Mouse (Mus musculus) MEL (cell line): ENCODE results near the gene Med23. TPM values are rescaled to one million over a fixed set of nuclear protein-coding genes. Genes with fewer than 3 reads are reported as not detected.

Experiments
- DNase-seq: peaks from one replicate; pipeline ENCODE4 v3.0.0; 2011; ENCODE audit warnings: low read depth, low spot score
- H3K27ac ChIP-seq: 2 replicates; pipeline ENCODE4 v1.5.1; 2012; ENCODE audit warnings: low read depth, mild to moderate bottlenecking, control low read depth, low read length, moderate library complexity; ENCODE audit not compliant: control insufficient read depth
- H3K27me3 ChIP-seq, 2 experiments: fragments of 150-350 bp in 1 of 2; sonication (generic) in 1 of 2; 2 replicates each; pipeline ENCODE4 v1.6.1; 2012; ENCODE audit warnings: low read length in 2 of 2, mild to moderate bottlenecking in 2 of 2, improper control_type of control experiment in 1 of 2, moderate library complexity in 1 of 2; ENCODE audit not compliant: insufficient read depth in 2 of 2, control insufficient read depth in 1 of 2
- H3K36me3 ChIP-seq, 2 experiments: 2 replicates each; pipeline ENCODE4 v1.6.1; 2012 to 2014; ENCODE audit warnings: low read length in 2 of 2, improper control_type of control experiment in 1 of 2, inconsistent platforms in 1 of 2, mild to moderate bottlenecking in 1 of 2; ENCODE audit not compliant: insufficient read depth in 2 of 2, control insufficient read depth in 1 of 2
- H3K4me1 ChIP-seq, 2 experiments: fragments of 150-350 bp in 1 of 2; sonication (generic) in 1 of 2; 2 replicates each; pipeline ENCODE4 v1.6.1; 2012; ENCODE audit warnings: low read length in 2 of 2, improper control_type of control experiment in 1 of 2, mild to moderate bottlenecking in 1 of 2; ENCODE audit not compliant: insufficient read depth in 2 of 2, control insufficient read depth in 1 of 2
- H3K4me3 ChIP-seq, 2 experiments: fragments of 150-350 bp in 1 of 2; sonication (generic) in 1 of 2; 2 replicates each; pipeline ENCODE4 v1.5.1; 2012; ENCODE audit warnings: low read depth in 2 of 2, low read length in 2 of 2, mild to moderate bottlenecking in 2 of 2, moderate library complexity in 2 of 2, control low read depth in 1 of 2, improper control_type of control experiment in 1 of 2; ENCODE audit not compliant: control insufficient read depth in 1 of 2, insufficient read depth in 1 of 2
- H3K79me2 ChIP-seq: 2 replicates; pipeline ENCODE4 v1.6.1; 2012; ENCODE audit warnings: mild to moderate bottlenecking, low read length, moderate library complexity; ENCODE audit not compliant: control insufficient read depth, poor library complexity, insufficient read depth
- H3K9ac ChIP-seq: 2 replicates; pipeline ENCODE4 v1.6.1; 2012; ENCODE audit warnings: low read depth, mild to moderate bottlenecking, control low read depth, low read length, moderate library complexity; ENCODE audit not compliant: control insufficient read depth, poor library complexity, severe bottlenecking
- H3K9me3 ChIP-seq: fragments of 150-350 bp; sonication (generic); replicated peaks from 2 replicates; pipeline ENCODE4 v1.6.1; 2012; ENCODE audit warnings: mild to moderate bottlenecking, low read length, improper control_type of control experiment, moderate library complexity; ENCODE audit not compliant: insufficient read depth
- BHLHE40 ChIP-seq: IDR thresholded peaks from 2 replicates; pipeline ENCODE4 v1.6.1; 2012; ENCODE audit warnings: low read depth, mild to moderate bottlenecking, inconsistent platforms, low read length, improper control_type of control experiment, borderline replicate concordance
- CHD1 ChIP-seq: IDR thresholded peaks from 2 replicates; pipeline ENCODE4 v1.6.1; 2012; ENCODE audit warnings: low read depth, mild to moderate bottlenecking, inconsistent platforms, low read length, improper control_type of control experiment
- CHD2 ChIP-seq: IDR thresholded peaks from 2 replicates; pipeline ENCODE4 v1.6.1; 2011; ENCODE audit warnings: low read length, improper control_type of control experiment
- CTCF ChIP-seq, 3 experiments: IDR thresholded peaks in 2 of 3; conservative IDR thresholded peaks in 1 of 3; 2 replicates each; pipeline ENCODE4 v1.5.1; 2011 to 2012; ENCODE audit warnings: low read length in 3 of 3, low read depth in 2 of 3, mild to moderate bottlenecking in 2 of 3, improper control_type of control experiment in 1 of 3, inconsistent platforms in 1 of 3, mixed read lengths in 1 of 3, moderate library complexity in 1 of 3; ENCODE audit not compliant: control insufficient read depth in 1 of 3, insufficient read depth in 1 of 3, poor library complexity in 1 of 3, severe bottlenecking in 1 of 3
- E2F4 ChIP-seq: IDR thresholded peaks from 2 replicates; pipeline ENCODE4 v1.6.1; 2011; ENCODE audit warnings: low read depth, low read length, improper control_type of control experiment, borderline replicate concordance
- ELF1 ChIP-seq: IDR thresholded peaks from 2 replicates; pipeline ENCODE4 v1.6.1; 2014; ENCODE audit warnings: low read depth, mild to moderate bottlenecking, inconsistent platforms, low read length, improper control_type of control experiment, moderate library complexity
- EP300 ChIP-seq, 2 experiments: IDR thresholded peaks; 2 replicates each; pipeline ENCODE4 v1.6.1; 2011; ENCODE audit warnings: improper control_type of control experiment in 2 of 2, low read length in 2 of 2, low read depth in 1 of 2, mild to moderate bottlenecking in 1 of 2
- ETS1 ChIP-seq: IDR thresholded peaks from 2 replicates; pipeline ENCODE4 v1.6.1; 2012; ENCODE audit warnings: low read depth, mild to moderate bottlenecking, inconsistent platforms, low read length, improper control_type of control experiment, moderate library complexity
- GABPA ChIP-seq: IDR thresholded peaks from 2 replicates; pipeline ENCODE4 v1.6.1; 2012; ENCODE audit warnings: low read depth, mild to moderate bottlenecking, inconsistent platforms, low read length, improper control_type of control experiment, moderate library complexity
- GATA1 ChIP-seq: IDR thresholded peaks from 2 replicates; pipeline ENCODE4 v1.6.1; 2011; ENCODE audit warnings: low read depth, low read length, improper control_type of control experiment
- JUND ChIP-seq: IDR thresholded peaks from 2 replicates; pipeline ENCODE4 v1.6.1; 2011; ENCODE audit warnings: low read depth, mild to moderate bottlenecking, improper control_type of control experiment, low read length
- KAT2A ChIP-seq: conservative IDR thresholded peaks from 2 replicates; pipeline ENCODE4 v1.6.1; 2012; ENCODE audit warnings: low read depth, low read length, improper control_type of control experiment, inconsistent platforms
- MAFK ChIP-seq: IDR thresholded peaks from 2 replicates; pipeline ENCODE4 v1.6.1; 2011; ENCODE audit warnings: low read depth, mild to moderate bottlenecking, low read length, improper control_type of control experiment, borderline replicate concordance
- MAX ChIP-seq: IDR thresholded peaks from 2 replicates; pipeline ENCODE4 v1.6.1; 2011; ENCODE audit warnings: low read length, improper control_type of control experiment
- MAZ ChIP-seq: IDR thresholded peaks from 2 replicates; pipeline ENCODE4 v1.6.1; 2012; ENCODE audit warnings: low read depth, mild to moderate bottlenecking, inconsistent platforms, low read length, improper control_type of control experiment
- MEF2A ChIP-seq: IDR thresholded peaks from 2 replicates; pipeline ENCODE4 v1.6.1; 2014; ENCODE audit warnings: low read depth, mild to moderate bottlenecking, inconsistent platforms, low read length, improper control_type of control experiment; ENCODE audit not compliant: poor library complexity, insufficient replicate concordance, severe bottlenecking; ENCODE audit errors: extremely low read depth
- MXI1 ChIP-seq: IDR thresholded peaks from 2 replicates; pipeline ENCODE4 v1.6.1; 2011; ENCODE audit warnings: mild to moderate bottlenecking, low read depth, low read length, improper control_type of control experiment
- MYB ChIP-seq: IDR thresholded peaks from 2 replicates; pipeline ENCODE4 v1.6.1; 2011; ENCODE audit warnings: mild to moderate bottlenecking, low read depth, low read length, improper control_type of control experiment
- MYC ChIP-seq: IDR thresholded peaks from 2 replicates; pipeline ENCODE4 v1.6.1; 2011; ENCODE audit warnings: low read depth, mild to moderate bottlenecking, low read length, improper control_type of control experiment, moderate library complexity
- NELFE ChIP-seq: IDR thresholded peaks from 2 replicates; pipeline ENCODE4 v1.6.1; 2011; ENCODE audit warnings: low read depth, low read length, improper control_type of control experiment
- NRF1 ChIP-seq: IDR thresholded peaks from 2 replicates; pipeline ENCODE4 v1.6.1; 2014; ENCODE audit warnings: low read depth, mild to moderate bottlenecking, inconsistent platforms, low read length, improper control_type of control experiment, moderate library complexity; ENCODE audit not compliant: poor library complexity, insufficient read depth, severe bottlenecking
- POLR2A ChIP-seq, 2 experiments: IDR thresholded peaks; 2 replicates each; pipeline ENCODE4 v1.6.1; 2011 to 2012; ENCODE audit warnings: low read length in 2 of 2, mild to moderate bottlenecking in 2 of 2, control low read depth in 1 of 2, improper control_type of control experiment in 1 of 2, low read depth in 1 of 2, moderate library complexity in 1 of 2; ENCODE audit not compliant: control insufficient read depth in 1 of 2, insufficient read depth in 1 of 2, poor library complexity in 1 of 2
- POLR2AphosphoS2 ChIP-seq: IDR thresholded peaks from 2 replicates; pipeline ENCODE4 v1.6.1; 2011; ENCODE audit warnings: low read length, improper control_type of control experiment
- POLR2AphosphoS5 ChIP-seq: IDR thresholded peaks from 2 replicates; pipeline ENCODE4 v1.6.1; 2012; ENCODE audit warnings: low read depth, borderline replicate concordance, mild to moderate bottlenecking, inconsistent platforms, low read length, moderate library complexity, mixed read lengths
- RAD21 ChIP-seq: IDR thresholded peaks from 2 replicates; pipeline ENCODE4 v1.6.1; 2011; ENCODE audit warnings: mild to moderate bottlenecking, low read depth, low read length, improper control_type of control experiment
- SIN3A ChIP-seq: IDR thresholded peaks from 2 replicates; pipeline ENCODE4 v1.6.1; 2012; ENCODE audit warnings: low read length, improper control_type of control experiment, inconsistent platforms
- SMC3 ChIP-seq: IDR thresholded peaks from 2 replicates; pipeline ENCODE4 v1.6.1; 2011; ENCODE audit warnings: low read depth, low read length, improper control_type of control experiment
- TAL1 ChIP-seq: IDR thresholded peaks from 2 replicates; pipeline ENCODE4 v1.6.1; 2012; ENCODE audit warnings: mild to moderate bottlenecking, inconsistent platforms, low read length, moderate library complexity, mixed read lengths
- TBP ChIP-seq: IDR thresholded peaks from 2 replicates; pipeline ENCODE4 v1.8.0; 2011; ENCODE audit warnings: low read depth, low read length, improper control_type of control experiment
- TCF12 ChIP-seq: IDR thresholded peaks from 2 replicates; pipeline ENCODE4 v1.6.1; 2014; ENCODE audit warnings: low read depth, mild to moderate bottlenecking, inconsistent platforms, low read length, improper control_type of control experiment, moderate library complexity
- UBTF ChIP-seq: IDR thresholded peaks from 2 replicates; pipeline ENCODE4 v1.6.1; 2012; ENCODE audit warnings: low read depth, mild to moderate bottlenecking, inconsistent platforms, low read length, improper control_type of control experiment, moderate library complexity, borderline replicate concordance; ENCODE audit not compliant: insufficient read depth
- USF1 ChIP-seq: IDR thresholded peaks from 2 replicates; pipeline ENCODE4 v1.6.1; 2014; ENCODE audit warnings: low read depth, mild to moderate bottlenecking, inconsistent platforms, low read length, improper control_type of control experiment, moderate library complexity
- USF2 ChIP-seq, 2 experiments: IDR thresholded peaks; 2 replicates each; pipeline ENCODE4 v1.6.1; 2011 to 2012; ENCODE audit warnings: improper control_type of control experiment in 2 of 2, low read length in 2 of 2, borderline replicate concordance in 1 of 2, inconsistent platforms in 1 of 2, low read depth in 1 of 2, mild to moderate bottlenecking in 1 of 2; ENCODE audit not compliant: insufficient read depth in 1 of 2
- ZC3H11A ChIP-seq: IDR thresholded peaks from 2 replicates; pipeline ENCODE4 v1.6.1; 2012; ENCODE audit warnings: low read depth, mild to moderate bottlenecking, inconsistent platforms, low read length, improper control_type of control experiment
- ZKSCAN1 ChIP-seq: IDR thresholded peaks from 2 replicates; pipeline ENCODE4 v1.6.1; 2012; ENCODE audit warnings: low read depth, mild to moderate bottlenecking, inconsistent platforms, low read length, improper control_type of control experiment, moderate library complexity
- ZMIZ1 ChIP-seq: IDR thresholded peaks from 2 replicates; pipeline ENCODE4 v1.6.1; 2012; ENCODE audit warnings: low read depth, mild to moderate bottlenecking, inconsistent platforms, low read length, improper control_type of control experiment, moderate library complexity
- ZNF384 ChIP-seq: IDR thresholded peaks from 2 replicates; pipeline ENCODE4 v1.6.1; 2012; ENCODE audit warnings: low read depth, mild to moderate bottlenecking, inconsistent platforms, low read length, improper control_type of control experiment
- polyA plus RNA-seq, 2 experiments: library from polyadenylated mRNA; stranded (reverse) in 1 of 2; unstranded in 1 of 2; fragments of >175 nt in 1 of 2; fragments of >200 nt in 1 of 2; gene quantifications; 2 replicates each; pipeline versions ENCODE4 v1.2.1 to v1.2.4; 2012; ENCODE audit warnings: low replicate concordance in 2 of 2, low read depth in 1 of 2; ENCODE audit not compliant: insufficient read length in 2 of 2, insufficient read depth in 1 of 2, missing spikeins in 1 of 2
- total RNA-seq: library from RNA; depleted of rRNA; stranded (reverse); fragments of 300-350 nt; gene quantifications from 2 replicates; pipeline ENCODE4 v1.2.3, GENCODE M21; 2012

The Med23 gene
- total and polyA plus RNA-seq, 3 experiments = 18.8 to 52.2 (median 23.7) TPM

DNA sequence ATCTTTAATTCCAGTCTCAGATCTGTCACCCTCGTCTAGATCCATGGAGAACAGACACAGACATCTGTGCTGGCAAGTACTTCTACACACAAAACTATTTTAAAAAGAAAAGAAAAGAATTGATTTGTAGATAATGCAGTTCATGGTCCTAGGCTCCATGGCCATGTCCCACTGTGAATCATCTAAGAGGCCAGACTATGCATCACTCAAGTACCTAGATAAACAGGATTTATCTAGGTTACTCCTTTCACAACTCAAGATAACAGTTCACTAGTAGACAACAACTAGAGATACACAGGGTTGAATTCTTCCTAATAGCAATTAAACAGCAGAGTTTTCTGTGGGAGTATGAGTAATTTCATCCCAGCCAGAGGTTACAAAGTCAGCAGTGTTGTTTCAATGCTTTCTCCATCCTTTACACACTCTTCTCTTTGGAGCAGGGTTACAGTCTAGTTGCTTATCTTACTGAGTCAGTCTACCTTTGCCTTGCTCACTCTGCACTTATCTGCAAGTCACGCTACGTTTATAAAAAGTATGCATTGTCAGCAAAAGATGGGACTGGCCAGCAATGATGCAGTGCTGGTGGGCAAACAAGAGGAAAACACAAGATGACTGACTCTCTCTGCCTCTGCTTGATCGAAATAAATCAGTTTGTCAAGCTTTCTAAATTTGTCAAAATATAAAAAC is 47.7 kb upstream of the Med23 start:
- no peak overlapping the region for H3K9ac ChIP-seq
- no peak overlapping the region for H3K27ac ChIP-seq
- peak; percentile 45 for DNase-seq
- no peak overlapping the region for H3K4me3 ChIP-seq
- no peaks in the 10 kb centered on the region for H3K79me2 ChIP-seq
- H3K9me3 ChIP-seq = no peaks in the 10 kb centered on the region
- no peaks in the 10 kb centered on the region for H3K27me3 ChIP-seq
- peaks cover 0 to 13% of the 10 kb centered on the region in 2 experiments; a peak in 2 of 4 replicates for H3K36me3 ChIP-seq
- H3K4me1 ChIP-seq = peaks cover 5 to 11% of the 10 kb centered on the region in 2 experiments
- TF ChIP-seq ZMIZ1 = no peak
- TF ChIP-seq MAX = no peak
- peak; percentile 40; the same call in 1 of the 2 replicates for TF ChIP-seq BHLHE40
- TF ChIP-seq MYC = no peak
- no peak for TF ChIP-seq ELF1
- TF ChIP-seq POLR2AphosphoS2 = no peak
- TF ChIP-seq KAT2A = no peak
- TF ChIP-seq TAL1 = no peak
- TF ChIP-seq MEF2A = no peak
- peak; percentile 64; the same call in 1 of the 2 replicates for TF ChIP-seq ETS1
- TF ChIP-seq MAZ = no peak
- TF ChIP-seq MAFK = peak; percentile 88
- TF ChIP-seq ZKSCAN1 = no peak
- TF ChIP-seq SMC3 = no peak
- no peak for TF ChIP-seq POLR2AphosphoS5
- no peak for TF ChIP-seq ZC3H11A
- no peak for TF ChIP-seq GABPA
- TF ChIP-seq MXI1 = no peak
- no peak for TF ChIP-seq E2F4
- TF ChIP-seq RAD21 = no peak
- no peak for TF ChIP-seq NRF1
- TF ChIP-seq EP300 (IDR thresholded peaks at IDR 0.05; ENCODE audit: low read depth in 1 of 2, low read length in 2 of 2) = peak in 1 of 2 experiments; percentile 25; a peak in 1 of 4 replicates
- no peak for TF ChIP-seq CTCF (IDR thresholded peaks at IDR 0.05 in 2 of 3, conservative IDR thresholded peaks at IDR 0.05 in 1 of 3; ENCODE audit: control insufficient read depth in 1 of 3, insufficient read depth in 1 of 3, low read depth in 2 of 3, low read length in 3 of 3, poor library complexity in 1 of 3, severe bottlenecking in 1 of 3)
- 0 out of 2 replicates have a peak, but pooled peaks have one; percentile 26 for TF ChIP-seq TCF12
- no peak for TF ChIP-seq ZNF384
- TF ChIP-seq SIN3A = no peak
- no peak for TF ChIP-seq NELFE
- no peak for TF ChIP-seq UBTF
- TF ChIP-seq CHD1 = no peak
- peak; percentile 47; the same call in 1 of the 2 replicates for TF ChIP-seq GATA1
- TF ChIP-seq USF2 (IDR thresholded peaks at IDR 0.05; ENCODE audit: borderline replicate concordance in 1 of 2, insufficient read depth in 1 of 2, low read depth in 1 of 2, low read length in 2 of 2) = no peak
- no peak for TF ChIP-seq POLR2A (IDR thresholded peaks at IDR 0.05; ENCODE audit: control insufficient read depth in 1 of 2, insufficient read depth in 1 of 2, low read depth in 1 of 2, low read length in 2 of 2, poor library complexity in 1 of 2)
- TF ChIP-seq USF1 = no peak
- no peak for TF ChIP-seq MYB
- no peak for TF ChIP-seq TBP
- TF ChIP-seq JUND = no peak
- TF ChIP-seq CHD2 = no peak
